Mouse (Mus musculus): ENCODE measurements at regions not wholly inside any gene's neighbourhood (a gene's known extent, or its start where the extent isn't known, plus 50 kb on each side); places are given as distances from the start of the nearest gene placed in this dataset.
A peak's percentile ranks its signal among the peaks of the same experiment; 100 is the strongest.

DNA sequence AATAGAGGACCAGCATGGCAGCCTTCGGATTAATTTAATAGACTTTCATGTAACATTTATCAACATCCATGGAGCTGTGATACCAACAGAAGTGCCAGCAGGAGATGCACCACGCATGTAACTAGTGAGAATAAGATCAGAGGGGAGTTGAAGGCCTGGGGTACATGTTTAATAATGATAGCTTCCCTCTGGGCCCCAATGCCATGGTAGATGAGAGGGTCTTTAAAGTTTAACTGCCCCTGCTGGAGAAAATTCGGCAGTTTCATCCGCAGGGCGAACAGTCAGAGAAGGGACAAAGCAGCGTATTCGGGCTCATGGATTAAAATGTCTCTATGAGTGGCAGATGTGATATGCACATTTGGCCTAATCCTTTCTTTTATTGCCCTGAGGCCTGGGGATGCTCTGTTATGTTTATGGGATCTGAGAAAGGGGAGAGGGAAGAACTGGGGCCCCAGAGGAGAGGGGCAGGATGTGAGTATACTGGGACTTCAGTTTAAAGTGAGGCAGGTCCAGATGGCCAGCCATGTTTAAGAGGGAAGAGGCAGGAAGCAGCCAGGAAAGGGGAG, 114.1 kb downstream of the Pdgfra start:
- Histone ChIP-seq H3K9ac (replicated peaks) (no peak overlapping the region), H3K4me3 (ENCODE audit: low read depth, low read length) (no peak overlapping the region), H3K27ac (ENCODE audit: low read depth) (no peak overlapping the region), H3K27me3 (ENCODE audit: insufficient read depth, low read length) (no peaks in the 10 kb centered on the region), H3K4me1 (ENCODE audit: insufficient read depth) (no peaks in the 10 kb centered on the region), H3K4me2 (ENCODE audit: low read depth, low read length) (no peak overlapping the region), H3K9me3 (ENCODE audit: low read length) (no peaks in the 10 kb centered on the region), H3K36me3 (replicated peaks; ENCODE audit: insufficient read depth, low read length) (no peaks in the 10 kb centered on the region)
- ATAC-seq (no peak), DNase-seq (no peak)
- no peak for TF ChIP-seq EP300 (IDR thresholded peaks at IDR 0.05; ENCODE audit: low read depth)
- TF ChIP-seq CTCF (IDR thresholded peaks at IDR 0.05; ENCODE audit: low read depth): no peak
- WGBS (ENCODE audit: insufficient replicate concordance): 80% methylated on average over 7 of the region's 7 CpGs

- DNase-seq (no peak), ATAC-seq (no peak)
- no peaks in the 10 kb centered on the region for H3K4me1 ChIP-seq (ENCODE audit: insufficient read depth)
- TF ChIP-seq EP300 (IDR thresholded peaks at IDR 0.05; ENCODE audit: low read depth): no peak
- no peak for TF ChIP-seq CTCF (IDR thresholded peaks at IDR 0.05; ENCODE audit: low read depth)
- H3K36me3 ChIP-seq (replicated peaks; ENCODE audit: insufficient read depth, low read length): no peaks in the 10 kb centered on the region
- no peak overlapping the region for H3K4me2 ChIP-seq (ENCODE audit: low read depth, low read length)
- no peaks in the 10 kb centered on the region for H3K27me3 ChIP-seq (ENCODE audit: insufficient read depth, low read length)
- H3K4me3 ChIP-seq (ENCODE audit: low read depth, low read length): no peak overlapping the region
- H3K9ac ChIP-seq (replicated peaks): no peak overlapping the region
- H3K9me3 ChIP-seq (ENCODE audit: low read length): no peaks in the 10 kb centered on the region
- WGBS (ENCODE audit: insufficient replicate concordance): 70% methylated on average over 4 of the region's 4 CpGs
- no peak overlapping the region for H3K27ac ChIP-seq (ENCODE audit: low read depth)
These were observed 114.8 kb downstream of the Pdgfra start for GRCm38 (mm10) chr5:75266871-75267270.

- H3K36me3 ChIP-seq (replicated peaks; ENCODE audit: insufficient read depth, low read length): no peaks in the 10 kb centered on the region
- no peak for TF ChIP-seq CTCF (IDR thresholded peaks at IDR 0.05; ENCODE audit: low read depth)
- no peaks in the 10 kb centered on the region for H3K27me3 ChIP-seq (ENCODE audit: insufficient read depth, low read length)
- no peak overlapping the region for H3K4me3 ChIP-seq (ENCODE audit: low read depth, low read length)
- no peak for ATAC-seq
- no peaks in the 10 kb centered on the region for H3K9me3 ChIP-seq (ENCODE audit: low read length)
- H3K4me2 ChIP-seq (ENCODE audit: low read depth, low read length): no peak overlapping the region
- DNase-seq: no peak
- H3K9ac ChIP-seq (replicated peaks): no peak overlapping the region
- no peak overlapping the region for H3K27ac ChIP-seq (ENCODE audit: low read depth)
- WGBS (ENCODE audit: insufficient replicate concordance): 51% methylated on average over 3 of the region's 3 CpGs
- H3K4me1 ChIP-seq (ENCODE audit: insufficient read depth): no peaks in the 10 kb centered on the region
These were observed 115.7 kb downstream of the Pdgfra start for GRCm38 (mm10) chr5:75267766-75268165.

GRCm38 (mm10) chr5:75278041-75278440, 125.9 kb downstream of the Pdgfra start:
- no peak overlapping the region for H3K9ac ChIP-seq (replicated peaks)
- no peak for ATAC-seq
- WGBS (ENCODE audit: insufficient replicate concordance): 76% methylated on average over 3 of the region's 3 CpGs
- TF ChIP-seq CTCF (IDR thresholded peaks at IDR 0.05; ENCODE audit: low read depth) (no peak), EP300 (IDR thresholded peaks at IDR 0.05; ENCODE audit: low read depth) (no peak)
- H3K27me3 ChIP-seq (ENCODE audit: insufficient read depth, low read length): no peaks in the 10 kb centered on the region
- no peaks in the 10 kb centered on the region for H3K36me3 ChIP-seq (replicated peaks; ENCODE audit: insufficient read depth, low read length)
- H3K9me3 ChIP-seq (ENCODE audit: low read length): no peaks in the 10 kb centered on the region
- H3K4me1 ChIP-seq (ENCODE audit: insufficient read depth): no peaks in the 10 kb centered on the region
- H3K4me2 ChIP-seq (ENCODE audit: low read depth, low read length): no peak overlapping the region
- H3K4me3 ChIP-seq (ENCODE audit: low read depth, low read length): no peak overlapping the region
- H3K27ac ChIP-seq (ENCODE audit: low read depth): no peak overlapping the region
- no peak for DNase-seq

DNA sequence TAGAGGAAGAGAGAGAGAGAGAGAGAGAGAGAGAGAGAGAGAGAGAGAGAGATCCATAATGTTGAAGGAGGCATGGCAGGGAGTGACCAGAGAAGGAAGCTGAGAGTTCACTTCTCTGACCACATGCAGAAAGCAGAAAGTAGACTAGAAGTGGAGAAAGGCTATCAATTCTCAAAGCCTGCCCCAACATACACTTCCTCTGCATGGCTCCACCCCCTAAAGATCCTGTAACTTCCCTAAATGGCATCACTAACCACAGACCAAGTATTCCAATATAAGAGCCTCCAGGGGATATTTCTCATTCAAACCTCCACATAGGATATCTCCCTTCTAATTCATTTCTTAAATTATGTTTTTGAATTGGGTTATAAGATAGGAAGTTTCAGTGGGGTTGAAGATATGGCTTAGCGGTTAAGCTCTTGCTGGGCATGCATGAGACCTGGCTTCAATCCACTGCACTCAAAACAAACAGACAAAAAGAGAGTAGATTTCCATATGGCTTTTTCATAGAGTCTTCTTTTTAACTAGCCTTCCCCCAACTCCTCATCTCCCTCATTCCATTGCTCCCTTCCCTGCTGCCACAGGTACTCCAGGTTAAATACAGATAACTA, 127.6 kb downstream of the Pdgfra start:
- Histone ChIP-seq H3K36me3 (replicated peaks; ENCODE audit: insufficient read depth, low read length) (no peaks in the 10 kb centered on the region), H3K4me3 (ENCODE audit: low read depth, low read length) (no peak overlapping the region), H3K4me1 (ENCODE audit: insufficient read depth) (no peaks in the 10 kb centered on the region), H3K27me3 (ENCODE audit: insufficient read depth, low read length) (no peaks in the 10 kb centered on the region), H3K4me2 (ENCODE audit: low read depth, low read length) (no peak overlapping the region), H3K27ac (ENCODE audit: low read depth) (no peak overlapping the region), H3K9me3 (ENCODE audit: low read length) (no peaks in the 10 kb centered on the region), H3K9ac (replicated peaks) (no peak overlapping the region)
- no peak for ATAC-seq
- WGBS (ENCODE audit: insufficient replicate concordance): 41% methylated on average over 1 of the region's 1 CpGs
- no peak for TF ChIP-seq EP300 (IDR thresholded peaks at IDR 0.05; ENCODE audit: low read depth)
- no peak for TF ChIP-seq CTCF (IDR thresholded peaks at IDR 0.05; ENCODE audit: low read depth)
- no peak for DNase-seq

DNA sequence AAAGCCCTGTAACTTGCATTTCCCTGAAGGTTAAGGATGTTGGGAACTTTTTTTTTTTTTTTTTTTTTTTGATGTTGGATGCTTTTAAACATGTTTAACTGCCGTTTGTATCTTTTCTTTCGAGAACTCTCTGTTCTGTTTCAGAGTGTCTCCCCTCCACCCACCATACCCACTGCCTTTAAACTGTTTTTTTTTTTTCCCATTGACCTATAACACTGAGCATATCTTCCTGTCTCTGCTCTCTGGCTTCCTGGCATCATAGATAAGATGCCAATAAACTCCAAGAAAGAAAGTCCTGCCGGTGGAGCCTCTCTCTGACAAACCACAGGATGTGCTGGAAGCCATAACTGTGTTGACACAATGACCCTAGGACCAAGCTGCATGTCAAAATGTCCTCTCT, 128.6 kb downstream of the Pdgfra start:
- H3K27ac ChIP-seq (ENCODE audit: low read depth): no peak overlapping the region
- WGBS (ENCODE audit: insufficient replicate concordance): 29% methylated on average over 3 of the region's 3 CpGs

More for the DNA sequence above, 128.6 kb downstream of the Pdgfra start:
- Histone ChIP-seq H3K4me2 (ENCODE audit: low read depth, low read length) (no peak overlapping the region), H3K9ac (replicated peaks) (no peak overlapping the region), H3K4me1 (ENCODE audit: insufficient read depth) (no peaks in the 10 kb centered on the region), H3K9me3 (ENCODE audit: low read length) (no peaks in the 10 kb centered on the region), H3K36me3 (replicated peaks; ENCODE audit: insufficient read depth, low read length) (no peaks in the 10 kb centered on the region), H3K27me3 (ENCODE audit: insufficient read depth, low read length) (no peaks in the 10 kb centered on the region), H3K4me3 (ENCODE audit: low read depth, low read length) (no peak overlapping the region)
- ATAC-seq: no peak
- TF ChIP-seq EP300 (IDR thresholded peaks at IDR 0.05; ENCODE audit: low read depth) (peak; percentile 81), CTCF (IDR thresholded peaks at IDR 0.05; ENCODE audit: low read depth) (no peak)
- no peak for DNase-seq

Data from liver, postnatal 0 days (tissue).